In genomic region chr12:79854507-79854906, GRCm38 (mm10) we compare ENCODE assay signal across 23 mouse cellular contexts.
DNase-seq lines count a peak whose midpoint lies in the region; ATAC-seq and TF ChIP-seq lines count a peak whose summit lies in the region.
"Had no signal": no experiment of that assay in that cellular context is flagged by ENCODE, and none has a peak within 500 bp of the region (broad histone marks: within the 10 kb centered on the region; RNA-seq: fewer than 3 reads in every experiment).

No protein-coding gene starts in this region.

- no peak for ATAC-seq in kidney, embryonic 14.5 days (ENCODE audit: low FRiP score, low TSS enrichment)
- ATAC-seq in lung, postnatal 0 days, result no peak
- peak; percentile 70 for ATAC-seq in G1E (ENCODE audit: extremely low read depth, insufficient number of reproducible peaks, low FRiP score, poor library complexity, severe bottlenecking)
- ATAC-seq in inflammation-experienced regulatory T-cells, adult 6 months, result peak; percentile 61
- no peak for ATAC-seq in cerebellum, adult (ENCODE audit: insufficient number of reproducible peaks, low FRiP score, low TSS enrichment)
- ATAC-seq: forebrain, embryonic 15.5 days; liver, embryonic 12.5 days had no signal

- no peaks in the 10 kb centered on the region for H3K27me3 ChIP-seq in kidney, embryonic 14.5 days (ENCODE audit: control insufficient read depth, insufficient read depth, low read length)
- no peaks in the 10 kb centered on the region for H3K27me3 ChIP-seq in kidney, adult 2 months (replicated peaks; ENCODE audit: control insufficient read depth, insufficient read depth, low read length)
- H3K27me3 ChIP-seq in lung, postnatal 0 days (replicated peaks; ENCODE audit: insufficient read depth, low read length), result no peaks in the 10 kb centered on the region
- H3K27me3 ChIP-seq in G1E (ENCODE audit: insufficient read depth, low read length), result no peaks in the 10 kb centered on the region
- H3K27me3 ChIP-seq: forebrain, embryonic 15.5 days; hindbrain, embryonic 13.5 days; limb, embryonic 12.5 days; liver, embryonic 12.5 days had no signal

- TF ChIP-seq CTCF in kidney, adult 2 months (conservative IDR thresholded peaks at IDR 0.05; ENCODE audit: insufficient read depth, insufficient read length, low read depth, low read length), result no peak
- no peak for TF ChIP-seq CTCF in lung, postnatal 0 days (IDR thresholded peaks at IDR 0.05)
- TF ChIP-seq CTCF in G1E (IDR thresholded peaks at IDR 0.05; ENCODE audit: low read depth, low read length), result no peak

- no peak for DNase-seq in kidney, adult 2 months
- no peak for DNase-seq in lung, postnatal 0 days (ENCODE audit: low spot score)
- DNase-seq in lung, postnatal 14 days, result no peak
- peak; percentile 76 for DNase-seq in G1E (ENCODE audit: low spot score)
- DNase-seq: adrenal gland, postnatal 36 days; cerebellum, adult 18-20 months; cerebellum, postnatal 25 days; embryo, embryonic 11 days; gastrocnemius, postnatal 14 days; heart, adult 18-20 months; kidney, postnatal 4 days; layer of hippocampus, adult 9-11 months; lung, postnatal 10 days; right cerebral cortex, postnatal 14 days; spleen, adult 18-20 months; thymus, postnatal 36 days had no signal

- H3K9me3 ChIP-seq in kidney, embryonic 14.5 days (ENCODE audit: control insufficient read depth, low read length), result no peaks in the 10 kb centered on the region; the same call in 1 of the 2 replicates
- H3K9me3 ChIP-seq in lung, postnatal 0 days (ENCODE audit: low read length), result no peaks in the 10 kb centered on the region
- H3K9me3 ChIP-seq in G1E (replicated peaks), result peaks cover 3% of the 10 kb centered on the region; the same call in 1 of the 2 replicates
- H3K9me3 ChIP-seq: forebrain, embryonic 15.5 days; hindbrain, embryonic 13.5 days; liver, embryonic 12.5 days had no signal

- no peak overlapping the region for H3K9ac ChIP-seq in kidney, embryonic 14.5 days (ENCODE audit: low read depth, low read length)
- H3K9ac ChIP-seq in lung, postnatal 0 days (replicated peaks; ENCODE audit: low read depth), result no peak overlapping the region
- H3K9ac ChIP-seq: forebrain, embryonic 15.5 days; hindbrain, embryonic 13.5 days; limb, embryonic 12.5 days; liver, embryonic 12.5 days had no signal

- no peak for TF ChIP-seq POLR2A in kidney, adult 2 months (IDR thresholded peaks at IDR 0.05; ENCODE audit: low read depth, low read length)

- no peaks in the 10 kb centered on the region for H3K36me3 ChIP-seq in kidney, embryonic 14.5 days (ENCODE audit: control insufficient read depth, insufficient read depth, low read length)
- no peaks in the 10 kb centered on the region for H3K36me3 ChIP-seq in kidney, adult 2 months (ENCODE audit: control insufficient read depth, insufficient read depth, low read length)
- no peaks in the 10 kb centered on the region for H3K36me3 ChIP-seq in lung, postnatal 0 days (ENCODE audit: insufficient read depth, low read length)
- no peaks in the 10 kb centered on the region for H3K36me3 ChIP-seq in G1E (replicated peaks)
- H3K36me3 ChIP-seq: forebrain, embryonic 15.5 days; hindbrain, embryonic 13.5 days; limb, embryonic 12.5 days; liver, embryonic 12.5 days had no signal

- H3K27ac ChIP-seq in kidney, embryonic 14.5 days (ENCODE audit: low read depth, low read length), result peak overlapping the region; percentile 80; the same call in 1 of the 2 replicates
- H3K27ac ChIP-seq in kidney, adult 2 months (ENCODE audit: insufficient read depth, low read depth, low read length), result no peak overlapping the region
- peak overlapping the region; percentile 43; the same call in 1 of the 2 replicates for H3K27ac ChIP-seq in lung, postnatal 0 days (ENCODE audit: low read length)
- H3K27ac ChIP-seq: forebrain, embryonic 15.5 days; hindbrain, embryonic 13.5 days; liver, embryonic 12.5 days had no signal

- no peak for TF ChIP-seq EP300 in lung, postnatal 0 days (IDR thresholded peaks at IDR 0.05)

- no peak overlapping the region for H3K4me2 ChIP-seq in kidney, embryonic 14.5 days (replicated peaks; ENCODE audit: low read depth, low read length)
- H3K4me2 ChIP-seq in lung, postnatal 0 days (replicated peaks; ENCODE audit: low read depth, low read length), result no peak overlapping the region
- H3K4me2 ChIP-seq: forebrain, embryonic 15.5 days; hindbrain, embryonic 13.5 days; limb, embryonic 12.5 days; liver, embryonic 12.5 days had no signal

- no peak overlapping the region for H3K4me3 ChIP-seq in kidney, embryonic 14.5 days (ENCODE audit: low read length)
- no peak overlapping the region for H3K4me3 ChIP-seq in kidney, adult 2 months (ENCODE audit: insufficient read depth, low read depth, low read length)
- H3K4me3 ChIP-seq in lung, postnatal 0 days (ENCODE audit: low read depth, low read length), result no peak overlapping the region
- no peak overlapping the region; the same call in 1 of the 2 replicates for H3K4me3 ChIP-seq in G1E (ENCODE audit: low read depth, low read length)
- H3K4me3 ChIP-seq: forebrain, embryonic 15.5 days; hindbrain, embryonic 13.5 days; limb, embryonic 12.5 days; liver, embryonic 12.5 days had no signal

- WGBS in kidney, embryonic 14.5 days, result 92% methylated on average over 2 of the region's 2 CpGs
- whole genome bisulfite sequencing in kidney, adult 2 months, result 87% methylated on average over 2 of the region's 2 CpGs
- 91% methylated on average over 2 of the region's 2 CpGs for WGBS in lung, postnatal 0 days

- peaks cover 29% of the 10 kb centered on the region for H3K4me1 ChIP-seq in kidney, embryonic 14.5 days (ENCODE audit: control insufficient read depth, insufficient read depth, low read length)
- H3K4me1 ChIP-seq in kidney, adult 2 months (ENCODE audit: control insufficient read depth, insufficient read depth, low read length), result peaks cover 6% of the 10 kb centered on the region; the same call in 1 of the 2 replicates
- peaks cover 20% of the 10 kb centered on the region; the same call in 1 of the 2 replicates for H3K4me1 ChIP-seq in lung, postnatal 0 days (ENCODE audit: insufficient read depth, low read depth, low read length)
- H3K4me1 ChIP-seq in G1E (ENCODE audit: insufficient read depth, low read depth, low read length), result peaks cover 65% of the 10 kb centered on the region

Comparison
In these comparisons a context has a peak if more than half of its experiments do, and no peak if none do; other contexts are left out.
1. ATAC-seq: peak in G1E (single experiment) and inflammation-experienced regulatory T-cells, adult 6 months (single experiment); none in kidney, embryonic 14.5 days (single experiment), lung, postnatal 0 days (single experiment) and cerebellum, adult (single experiment).